Mouse (Mus musculus) heart, postnatal 14 days (tissue): ENCODE results near the gene Eif4g3. TPM values are rescaled to one million over a fixed set of nuclear protein-coding genes. Genes with fewer than 3 reads are reported as not detected.

Experiments used
- DNase-seq, 2 experiments: peaks; one replicate each; pipeline ENCODE4 v3.0.0; 2021 to 2022
- intact Hi-C: fragments of 180-260 bp; cut with DNase I; formaldehyde crosslinking; loops from one replicate; pipeline ENCODE4 v1.15.1; 2025
- total RNA-seq, 2 experiments: library from RNA; stranded (reverse); gene quantifications; 2 replicates each; pipeline ENCODE4 v1.2.3; 2021

Eif4g3 gene
- total RNA-seq, 2 experiments from 2014 or later = 58.6 to 59.5 TPM

GRCm38 (mm10) chr4:138018011-138018410 is 25.2 kb downstream of the Eif4g3 start:
- peak; percentile 60 to 63 for DNase-seq
- intact Hi-C loops = no loop called here

GRCm38 (mm10) chr4:138020231-138020630 is 27.4 kb downstream of the Eif4g3 start:
- intact Hi-C loops = no loop called here
- no peak for DNase-seq

GRCm38 (mm10) chr4:138021651-138022050 is 28.8 kb downstream of the Eif4g3 start:
- no peak for DNase-seq
- intact Hi-C loops = no loop called here

GRCm38 (mm10) chr4:138022761-138023160 is 29.9 kb downstream of the Eif4g3 start:
- intact Hi-C loops = no loop called here
- DNase-seq = no peak

- DNase-seq = no peak
- intact Hi-C loops = no loop called here
Measured at GRCm38 (mm10) chr4:138023403-138024100, 30.7 kb downstream of the Eif4g3 start.

- no peak for DNase-seq
- intact Hi-C loops = no loop called here
Measured at GRCm38 (mm10) chr4:138029168-138029567, 36.3 kb downstream of the Eif4g3 start.

- intact Hi-C loops = no loop called here
- no peak for DNase-seq
Measured at GRCm38 (mm10) chr4:138031828-138032227, 39.0 kb downstream of the Eif4g3 start.

GRCm38 (mm10) chr4:138033871-138034270 is 41.0 kb downstream of the Eif4g3 start:
- intact Hi-C loops = no loop called here
- DNase-seq = no peak

- DNase-seq = no peak
- intact Hi-C loops = no loop called here
Measured at GRCm38 (mm10) chr4:138035435-138036120, 42.8 kb downstream of the Eif4g3 start.

GRCm38 (mm10) chr4:138037110-138037509 is 44.3 kb downstream of the Eif4g3 start:
- intact Hi-C loops = no loop called here
- DNase-seq = no peak

GRCm38 (mm10) chr4:138037896-138038295 is 45.1 kb downstream of the Eif4g3 start:
- intact Hi-C loops = no loop called here
- DNase-seq = no peak

GRCm38 (mm10) chr4:138038365-138039274 is 45.8 kb downstream of the Eif4g3 start:
- intact Hi-C loops = no loop called here

GRCm38 (mm10) chr4:138039275-138039651 is 46.4 kb downstream of the Eif4g3 start:
- intact Hi-C loops = no loop called here
- peak in 1 of 2 experiments; percentile 23 for DNase-seq

More at GRCm38 (mm10) chr4:138038365-138039274, 45.8 kb downstream of the Eif4g3 start:
- no peak for DNase-seq

GRCm38 (mm10) chr4:138040589-138040988 is 47.8 kb downstream of the Eif4g3 start:
- intact Hi-C loops = no loop called here
- DNase-seq = no peak

- no peak for DNase-seq
- intact Hi-C loops = no loop called here
Measured at GRCm38 (mm10) chr4:138041566-138042256, 48.9 kb downstream of the Eif4g3 start.

GRCm38 (mm10) chr4:138042257-138042589 is 49.4 kb downstream of the Eif4g3 start:
- no peak for DNase-seq
- intact Hi-C loops = no loop called here

GRCm38 (mm10) chr4:138042625-138043024 is 49.8 kb downstream of the Eif4g3 start:
- intact Hi-C loops = no loop called here
- DNase-seq = no peak

- intact Hi-C loops = no loop called here
- DNase-seq = no peak
Measured at GRCm38 (mm10) chr4:138044841-138045500, 52.1 kb downstream of the Eif4g3 start.

- no peak for DNase-seq
- intact Hi-C loops = no loop called here
Measured at GRCm38 (mm10) chr4:138045809-138046208, 53.0 kb downstream of the Eif4g3 start.

- intact Hi-C loops = no loop called here
- DNase-seq = no peak
Measured at GRCm38 (mm10) chr4:138046371-138046770, 53.5 kb downstream of the Eif4g3 start.
